Mouse (Mus musculus): ENCODE measurements around the gene Zbtb5.

DNA sequence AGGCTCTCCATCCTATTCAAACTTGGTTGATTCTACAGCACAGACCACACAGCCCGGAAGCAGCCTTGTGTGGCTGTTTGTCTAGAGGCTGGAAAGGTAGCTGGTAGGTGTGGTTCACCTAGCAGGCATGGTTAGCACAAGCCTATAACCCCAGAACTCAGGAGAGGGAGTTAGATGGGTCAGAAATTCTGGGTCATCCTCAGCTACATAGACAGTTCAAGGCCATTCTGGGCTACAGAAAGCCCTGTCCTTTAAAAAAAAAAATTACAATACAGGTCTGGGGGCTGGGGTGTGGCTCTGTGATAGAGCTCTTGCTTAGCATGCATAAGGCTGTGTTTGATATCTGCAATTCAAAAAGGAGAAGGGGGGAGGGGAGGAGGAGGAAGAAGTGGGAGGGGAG lies 63.9 kb downstream of the Zbtb5 start:
- TF ChIP-seq CTCF (IDR thresholded peaks at IDR 0.05; ENCODE audit: extremely low read depth, insufficient read depth, insufficient read length, insufficient replicate concordance): no peak
- TF ChIP-seq POLR2A (IDR thresholded peaks at IDR 0.05; ENCODE audit: low read depth, low read length): no peak
